Mouse (Mus musculus) kidney, postnatal 25 days (tissue): ENCODE results near the gene Helb.

ENCODE experiments used
- DNase-seq, 2 experiments: peaks; one replicate each; pipeline ENCODE4 v3.0.0; 2021; ENCODE audit warnings: mixed read lengths in 2 of 2

Gene Helb

GRCm38 (mm10) chr10:120077850-120078249 lies 34.9 kb downstream of the Helb start:
- DNase-seq, result no peak

GRCm38 (mm10) chr10:120066319-120066718 lies 46.5 kb downstream of the Helb start:
- DNase-seq, result no peak

- peak; percentile 53 to 69 for DNase-seq
Measured at GRCm38 (mm10) chr10:120064424-120064823, 48.4 kb downstream of the Helb start.

DNA sequence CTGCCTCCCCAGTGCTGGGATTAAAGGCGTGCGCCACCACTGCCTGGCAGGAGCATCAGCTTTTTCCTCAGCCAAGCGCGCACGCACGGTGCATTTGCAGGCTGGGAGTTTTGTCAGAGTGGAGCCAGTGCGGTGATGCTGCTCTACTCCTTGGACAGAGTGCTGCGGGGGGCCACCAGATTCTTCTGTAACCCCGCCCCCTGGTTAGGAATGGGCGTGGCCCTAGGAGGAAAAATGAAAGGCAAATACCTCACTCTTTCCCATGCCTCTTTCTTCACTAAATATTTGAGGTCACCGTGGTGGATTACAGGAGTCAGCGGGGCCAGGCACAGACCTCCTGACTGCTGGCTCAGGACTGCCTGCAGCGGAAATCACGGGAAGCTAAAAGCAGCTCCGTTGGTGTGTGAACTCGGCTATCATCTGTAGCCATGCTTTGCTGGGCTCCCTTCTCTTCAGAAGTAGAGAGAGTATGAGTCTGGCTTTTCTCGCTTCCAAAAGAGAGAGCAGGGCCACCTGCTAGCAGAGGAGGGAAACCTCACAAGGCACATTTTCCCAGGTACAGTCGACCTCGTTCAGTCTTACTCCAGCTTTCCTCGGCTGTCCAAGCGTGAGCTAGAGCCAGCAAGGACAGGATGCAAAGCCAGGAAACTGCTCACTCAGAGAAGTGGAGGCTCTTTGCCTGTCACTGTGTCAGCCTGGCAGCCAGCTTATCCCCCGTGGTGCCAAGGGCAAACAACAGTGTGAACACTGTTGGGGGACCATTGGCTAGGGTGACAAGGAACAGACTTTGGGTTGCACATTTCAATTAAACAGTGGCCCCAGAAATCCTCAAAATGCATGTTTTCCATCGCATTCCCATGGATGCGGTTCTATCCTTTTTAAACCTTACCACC lies 51.3 kb downstream of the Helb start:
- DNase-seq, result no peak

GRCm38 (mm10) chr10:120060579-120061237 lies 52.1 kb downstream of the Helb start:
- DNase-seq, result no peak

DNA sequence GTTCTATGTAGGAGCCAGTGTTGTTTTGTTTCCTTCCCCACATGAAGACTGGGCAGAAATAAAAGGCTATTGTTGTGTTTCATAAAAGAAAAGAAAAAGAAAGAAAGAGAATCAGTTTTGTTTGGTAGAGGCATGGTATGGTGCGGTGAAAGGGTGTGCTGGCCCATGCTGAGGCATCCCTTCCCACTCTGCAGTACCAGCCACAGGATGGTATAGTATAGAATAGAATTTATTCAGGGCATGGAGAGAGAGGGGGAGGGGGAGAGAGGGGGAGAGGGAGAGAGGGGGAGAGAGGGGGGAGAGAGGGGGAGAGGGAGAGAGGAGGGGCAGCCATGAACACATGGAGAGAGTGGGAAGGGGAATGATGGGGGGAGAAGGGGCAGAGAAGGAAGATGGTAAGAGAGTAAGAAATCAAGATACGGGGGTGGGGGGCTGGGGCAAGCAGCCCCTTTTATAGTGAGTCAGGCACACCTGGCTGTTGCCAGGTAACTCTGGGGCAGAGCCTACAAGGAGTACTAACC lies 68.0 kb downstream of the Helb start:
- no peak for DNase-seq

DNA sequence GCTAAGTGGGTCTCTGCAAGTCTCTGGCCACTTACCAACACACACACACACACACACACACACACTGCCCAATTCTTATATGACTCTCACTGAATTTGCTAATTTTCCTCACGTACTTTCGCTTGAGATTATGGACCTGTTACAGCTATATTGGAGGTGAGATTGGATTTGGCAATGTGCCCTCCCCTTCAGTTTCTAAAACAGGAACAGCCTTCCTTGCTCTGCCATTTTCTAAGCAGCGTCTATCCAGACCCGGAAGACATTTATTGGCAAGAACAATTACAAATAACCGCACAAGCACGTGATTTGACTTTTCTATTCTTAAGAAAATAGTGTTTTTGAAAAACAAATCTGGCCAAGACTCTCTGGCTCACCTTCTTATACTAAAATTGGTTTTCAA lies 68.5 kb downstream of the Helb start:
- DNase-seq, result no peak

DNA sequence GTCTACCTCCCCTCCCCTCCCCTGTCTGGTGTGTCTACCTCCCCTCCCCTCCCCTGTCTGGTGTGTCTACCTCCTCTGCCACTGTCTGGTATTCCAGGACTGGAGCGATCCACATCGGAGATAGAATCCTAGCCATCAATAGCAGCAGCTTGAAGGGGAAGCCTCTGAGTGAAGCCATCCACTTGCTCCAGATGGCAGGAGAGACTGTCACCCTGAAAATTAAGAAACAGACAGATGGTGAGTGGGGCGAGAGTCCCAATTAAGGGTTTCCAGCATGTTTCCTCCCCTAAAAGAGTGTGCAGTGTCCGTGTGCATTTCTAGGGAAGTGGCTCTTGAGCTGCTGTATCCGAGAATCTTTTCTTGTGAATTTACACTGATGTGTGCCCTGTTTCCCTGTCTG lies 74.6 kb downstream of the Helb start:
- no peak for DNase-seq

DNA sequence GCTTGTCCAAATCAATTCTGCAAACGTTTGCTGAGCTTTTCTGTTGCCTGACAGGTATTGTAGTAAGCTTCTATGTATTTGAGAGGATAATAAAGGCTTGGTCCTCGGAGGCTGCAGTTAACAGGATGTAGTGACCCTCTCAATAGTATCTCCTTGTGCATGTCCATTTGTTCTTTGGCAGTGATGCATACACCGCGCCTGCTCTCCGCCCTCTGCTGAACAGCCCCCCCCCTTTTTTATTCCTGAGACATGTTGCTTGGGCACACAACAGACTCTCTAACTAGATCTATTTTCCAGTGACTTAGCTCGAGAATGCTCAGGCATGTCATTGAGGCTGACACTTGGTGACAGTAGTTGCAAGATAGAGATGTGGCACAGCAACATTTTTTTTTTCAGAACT lies 77.0 kb downstream of the Helb start:
- DNase-seq, result no peak

- no peak for DNase-seq
Measured at GRCm38 (mm10) chr10:120035211-120035733, 77.5 kb downstream of the Helb start.

- DNase-seq, result no peak
Measured at GRCm38 (mm10) chr10:120033866-120034265, 78.9 kb downstream of the Helb start.
